Mouse (Mus musculus) lung, postnatal 10 days (tissue): ENCODE results near the gene Focad.

Source experiments
- DNase-seq: peaks from one replicate; pipeline ENCODE4 v3.0.0; 2021

Focad gene

DNA sequence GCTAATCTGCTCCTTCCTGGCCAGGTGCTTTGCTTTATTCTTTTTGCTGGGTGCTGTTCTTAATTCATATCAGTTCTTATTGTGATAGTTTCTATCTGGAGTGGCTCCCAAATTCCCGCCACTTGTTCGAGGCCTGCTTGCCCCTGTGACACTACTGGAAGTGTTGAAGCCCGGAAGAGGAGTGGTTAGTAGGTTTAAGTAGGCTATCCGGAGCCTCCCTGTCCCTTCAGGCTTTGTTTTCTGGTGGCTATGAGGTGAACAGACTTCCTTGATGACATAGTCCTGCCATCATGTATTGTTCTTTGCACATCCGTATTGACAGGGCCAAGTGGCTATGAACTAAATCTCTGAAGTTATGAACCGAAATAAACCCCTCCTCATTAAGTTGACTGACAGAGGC lies 123.9 kb downstream of the Focad start:
- peak; percentile 8 for DNase-seq

DNA sequence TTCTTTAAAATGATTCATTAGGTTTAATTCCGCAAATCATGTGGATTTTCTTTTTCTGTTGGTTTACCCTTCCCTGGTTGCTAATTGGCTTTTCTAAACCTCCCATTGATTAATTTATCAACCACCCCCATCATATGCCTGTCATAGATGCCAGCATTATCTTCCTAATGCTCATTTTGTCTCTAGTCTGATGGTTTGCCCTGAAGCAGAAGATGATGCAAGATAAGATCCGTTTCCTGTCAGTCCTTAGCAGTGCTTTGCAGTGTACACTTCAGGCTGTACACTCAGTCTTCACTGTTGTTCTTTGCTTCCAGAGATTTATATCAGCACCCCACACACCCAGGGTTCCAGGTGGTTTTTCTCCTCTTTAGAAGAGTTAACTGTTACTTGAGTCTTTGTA lies 124.4 kb downstream of the Focad start:
- no peak for DNase-seq

DNA sequence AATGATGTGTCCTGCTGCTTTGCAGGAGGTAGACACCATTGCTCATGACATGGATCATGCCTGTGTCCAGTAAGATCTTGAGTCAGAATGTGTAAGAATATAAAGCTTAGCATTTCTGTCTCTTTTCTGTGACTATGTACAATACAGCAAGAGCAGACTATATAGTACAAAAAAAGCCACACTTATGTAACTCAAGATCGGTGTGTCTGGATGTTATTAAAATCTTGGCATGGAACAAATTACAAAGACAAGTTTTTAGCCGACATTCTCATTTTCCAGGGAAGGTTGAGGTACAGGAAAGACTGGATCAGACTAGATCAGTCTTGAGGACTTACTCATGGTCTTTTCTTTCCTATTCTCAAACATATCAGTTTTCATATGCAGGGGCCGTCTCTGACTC lies 136.9 kb downstream of the Focad start:
- DNase-seq = no peak

DNA sequence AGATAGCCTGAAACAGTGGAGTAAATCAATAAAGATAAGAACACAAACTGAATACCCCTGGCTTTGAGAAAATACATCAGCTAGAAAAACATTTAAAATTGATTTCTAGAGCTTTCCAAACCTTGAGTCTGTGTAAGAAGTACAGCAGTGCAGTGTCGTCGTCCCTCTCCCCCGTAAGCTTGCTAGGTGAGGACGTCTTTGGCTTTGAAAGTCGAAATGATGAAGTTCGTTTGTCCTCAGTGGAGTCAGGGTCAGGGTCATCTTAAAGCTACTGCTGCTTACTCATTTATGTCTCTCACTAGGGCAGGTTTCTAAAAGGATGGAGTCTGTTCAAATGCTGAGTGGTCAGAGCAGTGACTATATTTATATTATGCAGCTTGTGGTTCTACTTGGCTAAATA lies 141.5 kb downstream of the Focad start:
- no peak for DNase-seq

DNA sequence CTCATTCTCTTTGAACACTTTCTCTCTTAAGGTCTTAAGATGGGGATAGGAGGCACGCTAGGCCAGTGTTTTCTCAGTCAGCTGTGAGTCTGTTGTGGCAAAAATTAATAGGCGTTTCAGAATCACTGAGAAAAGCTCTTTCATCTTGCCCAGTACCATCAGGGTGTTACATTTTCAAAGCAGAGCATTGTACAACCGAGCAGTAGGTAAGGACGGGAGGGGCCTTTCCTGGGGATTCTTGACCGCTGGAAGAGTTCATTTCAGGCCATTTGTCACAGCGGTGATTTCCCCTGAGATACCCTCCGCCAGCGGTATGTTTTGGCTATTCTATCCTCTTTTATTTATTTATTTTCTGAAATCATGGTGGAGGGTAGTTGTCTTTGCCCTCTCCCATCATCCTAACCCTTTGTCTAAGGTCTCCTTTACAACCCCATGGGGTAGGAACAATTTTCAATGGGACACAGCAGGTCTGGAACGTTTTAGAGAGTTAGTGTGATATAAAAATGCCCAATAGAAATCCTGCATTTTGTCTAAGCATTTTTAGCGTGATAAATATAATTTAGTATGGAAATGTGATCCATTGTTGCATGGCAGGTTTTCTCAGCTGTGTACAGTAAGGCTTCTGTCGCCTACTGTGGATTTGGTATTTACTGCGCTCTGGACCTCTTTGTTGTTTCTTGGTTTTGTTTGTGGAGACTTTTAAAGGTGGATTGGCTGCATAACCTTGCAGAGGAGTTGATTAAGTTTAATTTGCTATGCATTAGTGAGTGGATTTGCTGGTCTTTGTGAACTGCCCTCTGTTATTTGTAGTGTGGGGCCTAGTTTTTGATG lies 142.7 kb downstream of the Focad start:
- DNase-seq = no peak

DNA sequence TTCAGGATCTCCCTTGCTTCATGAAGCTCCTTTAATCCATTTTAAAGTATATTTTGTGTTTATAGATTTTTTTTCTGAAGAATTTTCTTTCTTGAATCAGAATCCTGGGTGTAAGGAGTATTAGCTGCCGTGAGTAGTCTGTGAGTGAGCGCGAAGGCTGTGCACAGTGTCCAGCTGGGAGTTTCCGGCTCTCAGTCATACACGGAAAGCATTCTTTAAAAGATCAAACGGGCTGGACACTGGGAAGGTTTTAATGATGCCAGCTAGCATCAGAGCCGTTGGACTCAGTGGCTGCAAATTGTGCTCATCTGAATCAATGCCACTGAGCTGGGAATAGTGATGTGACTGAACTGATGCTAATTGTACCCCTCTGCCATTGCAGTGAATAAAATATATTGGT lies 143.9 kb downstream of the Focad start:
- DNase-seq = no peak

DNA sequence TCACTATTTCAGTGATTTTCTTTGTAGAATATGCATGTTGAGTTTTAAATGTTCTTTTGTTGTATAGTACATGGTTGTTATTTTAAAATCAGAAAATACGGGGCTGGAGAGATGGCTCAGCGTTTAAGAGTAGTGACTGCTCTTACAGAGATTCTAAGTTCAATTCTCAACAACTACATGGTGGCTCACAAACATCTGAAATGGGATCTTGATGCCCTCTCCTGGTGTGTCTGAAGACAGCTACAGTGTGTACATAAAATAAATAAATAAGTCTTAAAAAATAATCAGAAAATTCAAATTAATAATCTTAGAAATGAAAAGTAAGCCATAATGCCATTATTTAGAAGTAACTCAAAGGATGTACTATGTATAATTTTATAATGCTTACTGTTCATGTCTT lies 149.4 kb downstream of the Focad start:
- DNase-seq = no peak

DNA sequence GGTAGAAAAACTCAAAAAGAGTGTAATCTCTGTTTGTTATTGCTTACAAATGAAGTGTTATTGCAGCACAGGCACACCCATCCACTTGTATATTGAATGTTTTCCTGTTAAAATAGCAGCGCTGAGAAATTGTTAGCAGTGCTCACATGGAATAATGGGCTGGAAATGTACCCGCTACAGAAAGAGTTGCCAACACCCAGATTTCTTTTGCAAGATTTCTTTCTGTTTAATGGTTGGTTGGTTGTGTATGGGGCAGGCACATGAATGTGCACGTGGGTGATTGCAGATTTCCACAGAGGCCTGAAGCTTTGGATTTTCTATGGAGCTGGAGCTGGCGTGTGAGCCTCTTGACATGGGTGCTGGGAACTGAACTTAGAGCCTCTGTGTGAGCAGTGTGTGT lies 151.1 kb downstream of the Focad start:
- DNase-seq = peak; percentile 28

DNA sequence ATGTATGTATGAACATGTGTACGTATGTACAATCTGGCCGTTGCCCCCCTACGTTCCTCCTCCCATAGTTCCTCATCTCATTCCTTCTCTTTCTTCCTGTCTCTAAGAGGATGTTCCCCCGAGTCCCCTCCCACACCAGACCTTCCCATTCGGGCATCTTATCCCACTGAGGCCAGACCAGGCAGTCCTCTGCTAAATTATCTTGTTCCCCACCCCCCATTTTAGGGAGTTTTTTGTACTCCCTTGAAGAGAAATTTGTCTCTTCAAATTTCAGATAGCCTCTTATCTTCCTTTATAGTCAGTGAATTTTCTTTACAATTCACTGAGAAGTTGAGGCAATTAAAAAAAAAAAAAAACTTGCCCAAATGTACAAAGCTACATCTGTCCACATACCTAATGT lies 166.9 kb downstream of the Focad start:
- DNase-seq = no peak

DNA sequence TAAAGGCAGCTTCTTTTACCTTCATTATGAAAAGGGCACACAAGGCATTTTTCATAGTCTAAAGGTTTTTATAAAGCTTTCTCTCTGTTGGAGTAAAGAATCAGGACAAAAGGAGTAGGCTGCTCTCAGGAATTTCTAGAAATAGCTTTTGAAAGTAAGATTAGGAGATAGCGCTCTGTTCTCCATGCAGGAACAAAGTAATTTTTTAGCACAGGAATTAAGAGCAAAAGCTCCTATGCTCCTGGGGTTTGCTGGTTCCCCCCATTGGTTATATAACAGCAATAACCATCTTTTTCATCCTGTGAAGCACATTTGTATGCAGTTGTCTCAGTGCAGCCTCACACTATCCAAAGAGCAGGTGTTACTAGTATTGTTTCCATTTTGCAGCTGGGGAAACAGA lies 170.1 kb downstream of the Focad start:
- DNase-seq = no peak

DNA sequence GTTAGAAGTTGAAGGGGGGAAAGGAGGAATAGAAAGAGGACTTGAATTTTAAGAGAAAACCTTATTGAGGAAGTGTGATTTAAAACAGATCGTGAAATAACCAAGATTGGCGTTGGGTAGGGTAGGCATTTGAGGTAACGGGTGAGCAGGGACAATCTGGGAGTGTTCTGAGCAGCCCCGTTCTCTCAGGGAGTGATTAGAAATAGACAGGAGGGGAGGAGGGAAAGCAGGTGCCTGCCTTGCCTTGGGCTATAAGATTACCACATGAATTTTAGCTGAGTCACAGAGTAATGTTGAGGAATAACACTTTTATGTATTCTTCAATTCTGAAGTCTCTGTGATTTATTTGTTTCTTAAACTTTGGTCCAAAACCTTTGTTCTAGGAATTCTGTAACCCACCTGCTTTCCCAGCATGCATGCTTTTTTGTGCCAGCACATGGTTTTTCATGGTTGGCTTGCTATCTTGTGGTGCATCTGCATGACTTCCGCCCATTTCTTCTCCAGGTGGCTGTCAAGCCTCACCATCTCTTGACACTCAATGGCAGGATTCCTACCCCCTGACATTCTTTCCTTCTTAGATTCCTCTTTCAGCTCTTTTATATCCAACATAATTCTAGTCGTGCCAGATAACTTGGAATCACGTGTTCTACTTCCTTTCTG lies 176.1 kb downstream of the Focad start:
- no peak for DNase-seq

DNA sequence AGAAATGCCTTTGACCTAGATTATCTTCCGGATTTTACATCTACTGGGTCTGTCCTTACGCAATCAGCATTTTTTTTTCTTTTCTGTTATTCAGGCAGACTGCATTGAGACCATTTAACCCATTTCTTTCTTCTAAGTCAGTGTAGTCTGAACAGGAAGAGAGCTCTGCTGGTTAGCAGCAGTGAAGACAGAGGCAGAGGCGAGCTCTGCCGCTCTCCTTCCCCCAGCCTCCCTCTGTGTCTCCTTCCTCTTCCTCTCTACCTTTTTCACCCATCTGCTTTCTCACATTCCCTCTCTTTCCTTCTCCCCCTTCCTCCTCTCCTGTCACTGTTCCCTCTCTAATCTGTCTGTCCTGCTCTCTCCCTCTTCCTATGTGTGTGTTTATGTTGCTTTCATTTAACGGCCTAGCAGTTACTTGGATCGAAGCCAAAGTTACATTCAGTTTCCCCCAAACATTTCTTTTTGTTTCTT lies 181.2 kb downstream of the Focad start:
- DNase-seq = no peak

DNA sequence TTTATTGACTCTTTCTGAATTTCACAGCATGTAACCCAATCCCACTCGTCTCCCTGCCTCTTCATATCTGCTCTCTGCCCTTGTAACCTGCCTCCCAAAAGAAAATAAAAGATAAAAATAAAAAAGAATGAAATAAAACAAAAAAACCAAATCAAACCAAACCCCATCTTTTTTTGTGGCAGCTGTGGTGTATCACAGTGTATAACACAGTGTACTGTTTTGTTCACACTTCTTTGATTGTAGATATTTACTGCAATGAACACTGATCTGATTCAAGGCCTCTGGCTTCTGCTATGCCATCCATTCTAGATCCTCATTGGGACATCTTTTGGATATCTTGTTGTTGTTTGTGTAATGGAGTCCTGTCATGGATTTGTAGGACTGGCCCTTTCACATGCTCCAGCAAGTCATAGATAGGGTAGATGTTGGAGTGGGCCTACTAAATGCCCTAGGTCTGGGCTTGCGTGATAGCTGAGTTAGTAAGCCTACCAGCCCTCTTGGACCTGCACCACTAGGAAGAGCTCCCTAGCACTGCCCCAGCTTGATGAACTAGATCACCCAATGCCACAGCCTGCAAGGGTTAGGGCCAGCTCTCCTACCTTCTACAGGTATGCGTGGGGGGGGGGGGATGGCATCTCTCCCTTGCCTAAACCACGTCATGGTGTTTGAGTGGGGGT lies 181.8 kb downstream of the Focad start:
- DNase-seq = no peak

DNA sequence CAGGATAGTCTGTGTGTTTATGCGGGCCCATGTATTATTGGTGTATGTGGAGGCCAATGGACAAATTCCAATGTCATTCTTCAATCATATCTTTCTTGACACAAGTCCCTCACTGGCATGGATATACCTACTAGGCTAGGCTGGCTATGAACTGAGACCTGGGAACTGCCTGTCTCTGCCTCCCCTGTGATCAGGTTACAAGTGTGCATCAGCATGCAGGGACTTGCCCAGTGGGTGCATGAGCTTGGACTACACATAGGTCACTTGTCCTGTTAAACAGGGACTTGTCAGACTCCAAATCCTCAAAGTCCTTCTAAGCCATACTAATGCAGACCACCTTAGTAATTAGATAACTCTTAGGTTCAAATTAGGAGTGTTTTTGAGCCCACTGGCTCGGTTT lies 184.1 kb downstream of the Focad start:
- no peak for DNase-seq

DNA sequence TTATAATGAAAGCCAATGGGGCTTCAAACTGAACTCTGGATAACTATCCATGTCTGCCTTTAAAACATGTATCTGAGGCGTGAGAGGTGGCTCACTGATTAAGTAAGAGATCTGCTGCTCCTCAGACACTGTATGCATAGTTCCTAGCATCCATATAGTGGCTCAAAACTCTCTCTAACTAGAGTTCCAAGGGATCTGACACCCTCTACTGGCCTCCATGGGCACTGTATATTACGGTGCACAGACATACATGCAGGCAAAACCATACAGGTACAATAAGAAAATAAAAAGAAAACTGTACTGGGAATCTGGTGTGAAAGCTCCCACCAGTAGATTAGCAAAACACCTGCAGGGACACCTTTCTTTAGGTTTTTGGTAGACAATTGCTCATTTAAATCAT lies 186.1 kb downstream of the Focad start:
- no peak for DNase-seq

DNA sequence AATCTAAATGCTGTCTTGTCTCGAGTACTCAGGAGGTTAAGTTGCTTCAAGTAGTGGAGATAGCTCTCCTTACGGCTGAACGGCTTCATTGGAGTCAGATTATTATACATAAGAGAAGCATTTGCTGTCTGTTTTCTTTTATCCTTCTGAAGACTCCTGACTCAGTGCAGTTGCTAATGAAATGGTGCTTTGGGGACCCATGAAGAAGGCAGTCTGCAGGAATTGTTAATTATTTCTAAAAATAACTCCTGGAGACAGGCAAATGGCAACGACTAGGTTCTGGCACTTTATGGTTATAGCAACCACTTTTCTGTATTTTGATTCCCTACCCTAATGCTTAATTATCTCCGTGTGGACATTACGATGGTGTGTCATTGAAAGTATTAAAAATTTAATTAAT lies 201.1 kb downstream of the Focad start:
- DNase-seq = no peak

DNA sequence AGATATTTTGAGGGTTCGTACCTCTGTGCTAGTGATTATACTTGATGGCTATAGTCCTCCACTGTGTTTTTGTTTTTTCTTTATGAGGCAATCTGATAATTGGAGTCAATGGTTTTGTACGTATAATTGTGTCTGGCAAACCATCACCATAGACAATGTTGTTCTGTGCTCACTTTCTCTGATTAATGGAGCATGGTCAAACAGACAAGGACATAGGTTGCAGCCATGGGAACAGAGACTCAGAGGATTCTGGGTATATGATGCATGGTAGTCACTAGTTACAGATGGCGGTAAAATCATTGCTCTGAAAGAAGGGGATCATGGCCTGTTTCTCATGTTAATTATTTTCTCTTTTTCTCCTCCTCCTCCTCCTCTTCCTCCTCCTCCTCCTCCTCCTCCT lies 205.1 kb downstream of the Focad start:
- DNase-seq = no peak

DNA sequence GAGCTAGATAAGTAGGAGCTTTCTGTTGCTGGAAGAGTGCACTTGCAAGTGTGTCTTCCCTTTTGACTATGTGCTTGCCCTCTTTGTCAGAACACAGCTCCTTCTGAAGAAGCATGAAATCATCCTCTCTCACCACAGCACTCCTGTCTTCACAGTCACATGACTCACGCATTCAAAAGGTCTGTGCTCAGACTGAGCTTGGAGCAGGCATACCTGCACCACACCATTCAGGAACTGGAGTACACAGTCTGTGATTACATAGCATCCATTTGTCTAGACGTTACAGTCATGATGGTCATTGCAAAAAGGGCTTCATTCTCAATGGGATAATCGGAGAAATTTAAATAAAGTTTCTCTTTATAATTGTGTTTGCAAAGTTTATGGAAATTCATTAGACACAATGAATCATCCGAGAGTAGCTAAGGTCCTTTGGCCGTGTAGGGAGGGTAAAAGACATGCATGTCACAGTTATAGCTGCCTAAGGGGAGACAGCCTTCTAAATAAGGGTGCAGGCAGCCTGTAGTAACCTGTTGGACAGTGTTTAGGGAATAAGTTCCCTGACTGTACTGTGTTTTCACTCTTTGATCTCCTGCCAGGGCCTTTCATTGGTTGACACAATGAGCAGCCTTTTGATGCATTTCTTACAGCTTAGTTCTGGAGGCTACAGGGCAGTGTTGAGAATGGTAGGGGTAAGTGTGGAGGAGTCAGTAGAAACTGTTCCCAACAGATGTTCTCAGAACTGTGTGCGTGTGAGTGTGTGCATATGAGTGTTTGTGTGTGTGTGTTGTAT lies 206.6 kb downstream of the Focad start:
- DNase-seq = no peak

DNA sequence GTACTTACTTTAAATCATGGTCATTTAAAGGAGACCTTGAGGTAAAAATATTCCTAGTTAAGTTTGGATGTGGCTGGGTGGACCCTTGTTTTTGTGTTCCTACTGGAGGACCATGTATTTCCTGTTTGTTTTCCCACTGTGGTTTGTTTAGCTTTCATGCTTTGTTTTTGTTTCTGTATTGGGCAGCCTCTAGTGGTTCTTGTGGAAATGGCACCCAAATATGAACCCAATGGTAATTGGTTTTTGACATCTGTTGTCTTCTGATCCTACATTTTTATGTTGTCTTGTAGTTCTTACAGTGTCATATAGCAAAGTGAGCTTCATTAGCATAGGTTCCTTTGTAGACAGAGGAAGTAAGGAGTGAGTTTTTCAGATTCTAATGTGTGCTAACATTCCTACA lies 207.9 kb downstream of the Focad start:
- DNase-seq = peak; percentile 58

DNA sequence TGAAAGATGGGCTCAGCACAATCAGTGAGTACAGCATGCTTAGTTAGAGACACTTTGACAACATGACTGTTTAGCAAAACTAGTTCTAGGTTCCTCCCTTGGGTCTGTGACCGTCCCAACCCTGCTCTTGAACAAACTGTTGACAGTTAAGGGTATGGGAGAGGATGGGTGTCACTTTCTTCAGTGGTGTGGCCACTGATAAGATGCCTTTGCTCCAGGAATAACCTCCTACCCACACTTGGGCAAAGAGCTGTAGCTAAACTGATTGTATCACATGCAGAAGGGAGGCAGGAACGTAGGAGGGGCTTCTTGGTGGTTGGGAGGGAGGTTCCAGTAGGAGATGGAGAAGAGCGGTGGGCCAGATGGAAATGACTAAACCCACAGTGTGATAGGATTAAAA lies 213.3 kb downstream of the Focad start:
- no peak for DNase-seq

DNA sequence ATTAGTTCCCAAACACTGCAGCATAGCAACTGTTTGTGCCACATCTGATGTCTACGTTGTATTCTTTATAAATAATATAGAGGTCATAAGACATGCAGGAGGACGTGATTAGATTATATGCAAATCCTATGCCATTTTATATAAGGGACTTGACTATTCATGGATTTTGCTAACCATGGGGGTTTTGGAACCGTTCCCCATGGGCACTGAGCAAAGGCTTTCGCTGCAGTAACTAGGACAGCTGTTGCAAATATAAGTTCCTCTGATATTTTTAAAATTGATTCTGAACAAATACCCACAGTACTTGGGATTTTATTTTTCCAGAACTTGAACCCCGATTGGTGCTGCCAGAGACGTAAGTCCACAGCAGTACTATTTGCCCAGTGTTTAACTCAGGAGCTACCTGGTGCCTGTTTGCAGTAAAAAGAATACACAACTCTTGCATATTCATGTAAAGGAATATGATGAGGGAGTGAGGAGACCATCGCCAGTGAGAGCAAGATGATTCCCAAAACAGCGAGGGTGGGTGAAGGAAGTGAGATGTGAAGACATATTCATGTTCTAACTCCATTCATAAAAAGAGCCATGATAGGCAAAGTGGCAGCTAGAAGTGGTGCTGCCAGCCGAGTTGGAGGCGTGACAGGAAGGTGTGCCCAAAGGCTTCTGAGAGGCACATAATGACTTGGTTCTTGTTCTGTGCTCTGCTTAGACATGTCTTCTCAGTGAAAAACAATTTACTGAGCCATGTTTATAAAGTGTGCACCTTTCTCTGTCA lies 214.1 kb downstream of the Focad start:
- no peak for DNase-seq

DNA sequence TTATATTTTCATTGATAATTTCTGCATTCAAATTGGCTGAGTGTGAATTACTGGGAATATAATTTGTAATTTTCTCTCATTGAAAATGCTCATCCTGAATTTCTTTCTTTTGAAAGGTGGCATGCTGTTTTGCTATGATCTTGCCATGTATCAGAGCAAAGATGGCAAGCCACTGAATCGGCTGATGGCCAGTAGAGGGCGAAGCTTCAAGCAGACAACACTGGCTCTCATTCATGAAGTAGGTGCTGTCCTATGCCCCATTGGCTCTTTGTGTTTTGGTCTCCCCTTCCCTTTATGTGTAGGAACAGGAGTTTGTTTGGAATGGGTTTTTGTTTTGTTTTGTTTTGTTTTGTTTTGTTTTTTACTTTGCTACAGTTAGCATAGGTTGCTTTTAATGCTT lies 215.2 kb downstream of the Focad start:
- peak; percentile 52 for DNase-seq
